Mouse (Mus musculus): ENCODE results near the gene Zfand3. TPM values are rescaled to one million over a fixed set of nuclear protein-coding genes. Genes with fewer than 3 reads are reported as not detected.

The Zfand3 gene
- polyA plus RNA-seq, 1 experiment from 2014 or later, result 43.0 TPM

- H3K4me2 ChIP-seq (replicated peaks), result no peak overlapping the region
- H3K4me3 ChIP-seq (replicated peaks), result no peak overlapping the region
- H3K9me3 ChIP-seq, result no peaks in the 10 kb centered on the region
- no peak overlapping the region; the same call in 1 of the 2 replicates for H3K27ac ChIP-seq
- peaks cover 10% of the 10 kb centered on the region for H3K4me1 ChIP-seq (replicated peaks)
- no peak overlapping the region for H3K9ac ChIP-seq
- no peaks in the 10 kb centered on the region for H3K27me3 ChIP-seq (replicated peaks)
- ATAC-seq, result 0 out of 2 replicates have a peak, but pooled peaks have one; percentile 36
- H3K36me3 ChIP-seq, result no peaks in the 10 kb centered on the region
- 80% methylated on average over 5 of the region's 5 CpGs for WGBS
Observed at GRCm38 (mm10) chr17:30116226-30116625, 111.7 kb downstream of the Zfand3 start.

GRCm38 (mm10) chr17:30118036-30118435 is 113.5 kb downstream of the Zfand3 start:
- WGBS, result 51% methylated on average over 5 of the region's 5 CpGs
- Histone ChIP-seq H3K4me1 (replicated peaks) (peaks cover 10% of the 10 kb centered on the region), H3K9me3 (no peaks in the 10 kb centered on the region), H3K27ac (no peak overlapping the region), H3K4me3 (replicated peaks) (no peak overlapping the region), H3K4me2 (replicated peaks) (no peak overlapping the region), H3K27me3 (replicated peaks) (no peaks in the 10 kb centered on the region), H3K36me3 (no peaks in the 10 kb centered on the region), H3K9ac (no peak overlapping the region)
- no peak for ATAC-seq

- no peak overlapping the region for H3K9ac ChIP-seq
- no peaks in the 10 kb centered on the region for H3K36me3 ChIP-seq
- WGBS, result 90% methylated on average over 3 of the region's 3 CpGs
- no peaks in the 10 kb centered on the region for H3K9me3 ChIP-seq
- H3K27ac ChIP-seq, result no peak overlapping the region
- H3K27me3 ChIP-seq (replicated peaks), result no peaks in the 10 kb centered on the region
- H3K4me2 ChIP-seq (replicated peaks), result no peak overlapping the region
- no peaks in the 10 kb centered on the region; the same call in 1 of the 2 replicates for H3K4me1 ChIP-seq (replicated peaks)
- no peak for ATAC-seq
- H3K4me3 ChIP-seq (replicated peaks), result no peak overlapping the region
Observed at GRCm38 (mm10) chr17:30122278-30122677, 117.7 kb downstream of the Zfand3 start.

- no peaks in the 10 kb centered on the region for H3K27me3 ChIP-seq (replicated peaks)
- no peaks in the 10 kb centered on the region for H3K36me3 ChIP-seq
- no peak overlapping the region for H3K4me2 ChIP-seq (replicated peaks)
- WGBS, result 83% methylated on average over 6 of the region's 6 CpGs
- no peaks in the 10 kb centered on the region for H3K9me3 ChIP-seq
- no peaks in the 10 kb centered on the region; the same call in none of the 2 replicates for H3K4me1 ChIP-seq (replicated peaks)
- no peak for ATAC-seq
- H3K9ac ChIP-seq, result no peak overlapping the region
- no peak overlapping the region for H3K4me3 ChIP-seq (replicated peaks)
- no peak overlapping the region for H3K27ac ChIP-seq
Observed at GRCm38 (mm10) chr17:30128456-30128855, 123.9 kb downstream of the Zfand3 start.

GRCm38 (mm10) chr17:30129220-30129619 is 124.7 kb downstream of the Zfand3 start:
- Histone ChIP-seq H3K4me3 (replicated peaks) (no peak overlapping the region), H3K27me3 (replicated peaks) (no peaks in the 10 kb centered on the region), H3K36me3 (no peaks in the 10 kb centered on the region), H3K4me2 (replicated peaks) (no peak overlapping the region), H3K27ac (no peak overlapping the region), H3K9ac (no peak overlapping the region), H3K4me1 (replicated peaks) (peaks cover 4% of the 10 kb centered on the region), H3K9me3 (no peaks in the 10 kb centered on the region)
- no peak for ATAC-seq
- WGBS, result 67% methylated on average over 7 of the region's 7 CpGs

GRCm38 (mm10) chr17:30130326-30130725 is 125.8 kb downstream of the Zfand3 start:
- Histone ChIP-seq H3K9ac (no peak overlapping the region), H3K4me2 (replicated peaks) (no peak overlapping the region), H3K4me1 (replicated peaks) (peaks cover 4% of the 10 kb centered on the region), H3K27me3 (replicated peaks) (no peaks in the 10 kb centered on the region), H3K9me3 (no peaks in the 10 kb centered on the region), H3K36me3 (no peaks in the 10 kb centered on the region), H3K27ac (0 out of 2 replicates have a peak overlapping the region, but pooled peaks have one; percentile 15), H3K4me3 (replicated peaks) (no peak overlapping the region)
- 86% methylated on average over 4 of the region's 4 CpGs for WGBS
- no peak for ATAC-seq

- H3K27ac ChIP-seq, result no peak overlapping the region
Observed at GRCm38 (mm10) chr17:30133641-30134040, 129.1 kb downstream of the Zfand3 start.

GRCm38 (mm10) chr17:30134955-30135735 is 130.6 kb downstream of the Zfand3 start:
- H3K4me2 ChIP-seq (replicated peaks), result peak overlapping the region; percentile 20; the same call in 1 of the 2 replicates
- WGBS, result 62% methylated on average over 10 of the region's 10 CpGs
- H3K27me3 ChIP-seq (replicated peaks), result no peaks in the 10 kb centered on the region
- peak overlapping the region; percentile 66 for H3K27ac ChIP-seq
- no peaks in the 10 kb centered on the region for H3K36me3 ChIP-seq
- ATAC-seq, result peak; percentile 64
- no peak overlapping the region for H3K4me3 ChIP-seq (replicated peaks)
- H3K4me1 ChIP-seq (replicated peaks), result peaks cover 12% of the 10 kb centered on the region
- no peak overlapping the region for H3K9ac ChIP-seq
- no peaks in the 10 kb centered on the region for H3K9me3 ChIP-seq

More at GRCm38 (mm10) chr17:30133641-30134040, 129.1 kb downstream of the Zfand3 start:
- 63% methylated on average over 12 of the region's 12 CpGs for WGBS
- Histone ChIP-seq H3K4me2 (replicated peaks) (peak overlapping the region; percentile 28), H3K36me3 (no peaks in the 10 kb centered on the region), H3K9ac (no peak overlapping the region), H3K27me3 (replicated peaks) (no peaks in the 10 kb centered on the region), H3K4me1 (replicated peaks) (peaks cover 10% of the 10 kb centered on the region), H3K9me3 (no peaks in the 10 kb centered on the region), H3K4me3 (replicated peaks) (no peak overlapping the region)
- ATAC-seq, result no peak

GRCm38 (mm10) chr17:30135890-30136289 is 131.4 kb downstream of the Zfand3 start:
- H3K9me3 ChIP-seq, result no peaks in the 10 kb centered on the region
- H3K36me3 ChIP-seq, result no peaks in the 10 kb centered on the region
- H3K4me1 ChIP-seq (replicated peaks), result peaks cover 12% of the 10 kb centered on the region
- no peak overlapping the region for H3K4me3 ChIP-seq (replicated peaks)
- 0 out of 2 replicates have a peak overlapping the region, but pooled peaks have one; percentile 20 for H3K4me2 ChIP-seq (replicated peaks)
- peak overlapping the region; percentile 66; the same call in 1 of the 2 replicates for H3K27ac ChIP-seq
- H3K9ac ChIP-seq, result no peak overlapping the region
- H3K27me3 ChIP-seq (replicated peaks), result no peaks in the 10 kb centered on the region
- 62% methylated on average over 6 of the region's 6 CpGs for WGBS
- peak; percentile 55; the same call in 1 of the 2 replicates for ATAC-seq

- ATAC-seq, result peak; percentile 81
- Histone ChIP-seq H3K4me2 (replicated peaks) (0 out of 2 replicates have a peak overlapping the region, but pooled peaks have one; percentile 16), H3K4me3 (replicated peaks) (no peak overlapping the region), H3K27ac (peak overlapping the region; percentile 48; the same call in 1 of the 2 replicates), H3K36me3 (no peaks in the 10 kb centered on the region), H3K9me3 (no peaks in the 10 kb centered on the region), H3K9ac (no peak overlapping the region), H3K4me1 (replicated peaks) (peaks cover 12% of the 10 kb centered on the region), H3K27me3 (replicated peaks) (no peaks in the 10 kb centered on the region)
- WGBS, result 53% methylated on average over 5 of the region's 5 CpGs
Observed at GRCm38 (mm10) chr17:30136684-30137083, 132.2 kb downstream of the Zfand3 start.

- WGBS, result 62% methylated on average over 4 of the region's 4 CpGs
- no peak overlapping the region for H3K4me2 ChIP-seq (replicated peaks)
- no peak overlapping the region for H3K4me3 ChIP-seq (replicated peaks)
- peak; percentile 54 for ATAC-seq
- H3K9me3 ChIP-seq, result no peaks in the 10 kb centered on the region
- H3K36me3 ChIP-seq, result no peaks in the 10 kb centered on the region
- no peaks in the 10 kb centered on the region for H3K27me3 ChIP-seq (replicated peaks)
- no peak overlapping the region for H3K9ac ChIP-seq
- peak overlapping the region; percentile 76; the same call in 1 of the 2 replicates for H3K27ac ChIP-seq
- peaks cover 12% of the 10 kb centered on the region for H3K4me1 ChIP-seq (replicated peaks)
Observed at GRCm38 (mm10) chr17:30137115-30137514, 132.6 kb downstream of the Zfand3 start.

GRCm38 (mm10) chr17:30144114-30144513 is 139.6 kb downstream of the Zfand3 start:
- Histone ChIP-seq H3K4me3 (replicated peaks) (no peak overlapping the region), H3K27me3 (replicated peaks) (no peaks in the 10 kb centered on the region), H3K36me3 (no peaks in the 10 kb centered on the region), H3K4me1 (replicated peaks) (peaks cover 3% of the 10 kb centered on the region; the same call in 1 of the 2 replicates), H3K27ac (no peak overlapping the region), H3K9me3 (no peaks in the 10 kb centered on the region), H3K4me2 (replicated peaks) (no peak overlapping the region), H3K9ac (no peak overlapping the region)
- 59% methylated on average over 6 of the region's 6 CpGs for WGBS
- no peak for ATAC-seq

All from intestine, embryonic 15.5 days (tissue).